Mouse (Mus musculus): Measurements from ENCODE around the gene Prdx6. TPM values are rescaled to one million over a fixed set of nuclear protein-coding genes. Genes with fewer than 3 reads are reported as not detected.
A peak's percentile ranks its signal among the peaks of the same experiment; 100 is the strongest.
"Not testable (repeated sequence)": the region's sequence is repeated elsewhere in the genome, so short reads cannot be mapped to it uniquely, and the experiment has no call there.

Gene Prdx6
- polyA plus RNA-seq, 1 experiment from 2014 or later, result 357 TPM

GRCm38 (mm10) chr1:161248685-161249084 lies 2.3 kb downstream of the Prdx6 start:
- Histone ChIP-seq H3K9ac (no peak overlapping the region), H3K27ac (no peak overlapping the region), H3K9me3 (no peaks in the 10 kb centered on the region), H3K27me3 (peaks cover 9% of the 10 kb centered on the region), H3K4me2 (peak overlapping the region; percentile 77), H3K36me3 (replicated peaks) (peaks cover 32% of the 10 kb centered on the region), H3K4me1 (peaks cover 34% of the 10 kb centered on the region), H3K4me3 (replicated peaks) (peak overlapping the region; percentile 75)
- WGBS, result 67% methylated on average over 7 of the region's 7 CpGs
- ATAC-seq (ENCODE audit: low FRiP score), result no peak

GRCm38 (mm10) chr1:161247643-161248580 lies 3.1 kb downstream of the Prdx6 start:
- Histone ChIP-seq H3K9me3 (no peaks in the 10 kb centered on the region), H3K27ac (no peak overlapping the region), H3K36me3 (replicated peaks) (peaks cover 38% of the 10 kb centered on the region), H3K4me3 (replicated peaks) (no peak overlapping the region), H3K4me2 (peak overlapping the region; percentile 77), H3K4me1 (peaks cover 34% of the 10 kb centered on the region), H3K9ac (no peak overlapping the region), H3K27me3 (peaks cover 9% of the 10 kb centered on the region)
- ATAC-seq (ENCODE audit: low FRiP score), result no peak
- 82% methylated on average over 11 of the region's 11 CpGs for WGBS

- no peaks in the 10 kb centered on the region for H3K9me3 ChIP-seq
- peaks cover 6% of the 10 kb centered on the region for H3K27me3 ChIP-seq
- peaks cover 45% of the 10 kb centered on the region for H3K36me3 ChIP-seq (replicated peaks)
- no peak overlapping the region for H3K9ac ChIP-seq
- no peak for ATAC-seq (ENCODE audit: low FRiP score)
- H3K4me1 ChIP-seq, result peaks cover 34% of the 10 kb centered on the region
- 86% methylated on average over 3 of the region's 3 CpGs for WGBS
- H3K27ac ChIP-seq, result no peak overlapping the region
- H3K4me2 ChIP-seq, result no peak overlapping the region
- no peak overlapping the region for H3K4me3 ChIP-seq (replicated peaks)
Measured at GRCm38 (mm10) chr1:161247176-161247575, 3.8 kb downstream of the Prdx6 start.

- no peak overlapping the region for H3K4me2 ChIP-seq
- H3K9ac ChIP-seq, result no peak overlapping the region
- ATAC-seq (ENCODE audit: low FRiP score), result no peak
- H3K4me1 ChIP-seq, result no peaks in the 10 kb centered on the region
- H3K27me3 ChIP-seq, result no peaks in the 10 kb centered on the region
- 98% methylated on average over 4 of the region's 4 CpGs for WGBS
- H3K4me3 ChIP-seq (replicated peaks), result no peak overlapping the region
- no peaks in the 10 kb centered on the region for H3K9me3 ChIP-seq
- H3K36me3 ChIP-seq (replicated peaks), result peaks cover 54% of the 10 kb centered on the region
- no peak overlapping the region for H3K27ac ChIP-seq
Measured at GRCm38 (mm10) chr1:161237750-161238149, 13.3 kb downstream of the Prdx6 start.

- Histone ChIP-seq H3K27ac (no peak overlapping the region), H3K27me3 (no peaks in the 10 kb centered on the region), H3K4me1 (no peaks in the 10 kb centered on the region), H3K9me3 (no peaks in the 10 kb centered on the region), H3K9ac (no peak overlapping the region), H3K4me3 (replicated peaks) (no peak overlapping the region), H3K36me3 (replicated peaks) (peaks cover 49% of the 10 kb centered on the region), H3K4me2 (no peak overlapping the region)
- no peak for ATAC-seq (ENCODE audit: low FRiP score)
- 96% methylated on average over 7 of the region's 7 CpGs for WGBS
Measured at GRCm38 (mm10) chr1:161237339-161237738, 13.7 kb downstream of the Prdx6 start.

- no peaks in the 10 kb centered on the region for H3K4me1 ChIP-seq
- no peak for ATAC-seq (ENCODE audit: low FRiP score)
- H3K27ac ChIP-seq, result no peak overlapping the region
- no peak overlapping the region for H3K9ac ChIP-seq
- no peak overlapping the region for H3K4me3 ChIP-seq (replicated peaks)
- 92% methylated on average over 13 of the region's 13 CpGs for WGBS
- no peaks in the 10 kb centered on the region for H3K9me3 ChIP-seq
- peaks cover 17% of the 10 kb centered on the region for H3K36me3 ChIP-seq (replicated peaks)
- no peak overlapping the region for H3K4me2 ChIP-seq
- H3K27me3 ChIP-seq, result no peaks in the 10 kb centered on the region
Measured at GRCm38 (mm10) chr1:161233226-161233839, 17.7 kb downstream of the Prdx6 start.

GRCm38 (mm10) chr1:161232181-161232580 lies 18.8 kb downstream of the Prdx6 start:
- H3K4me3 ChIP-seq (replicated peaks), result no peak overlapping the region
- no peaks in the 10 kb centered on the region for H3K27me3 ChIP-seq
- H3K27ac ChIP-seq, result no peak overlapping the region
- H3K9me3 ChIP-seq, result no peaks in the 10 kb centered on the region
- H3K9ac ChIP-seq, result no peak overlapping the region
- 0 out of 2 replicates have a peak, but pooled peaks cover 6% of the 10 kb centered on the region for H3K36me3 ChIP-seq (replicated peaks)
- H3K4me2 ChIP-seq, result no peak overlapping the region
- 91% methylated on average over 5 of the region's 5 CpGs for whole genome bisulfite sequencing
- H3K4me1 ChIP-seq, result no peaks in the 10 kb centered on the region
- no peak for ATAC-seq (ENCODE audit: low FRiP score)

- H3K9ac ChIP-seq, result no peak overlapping the region
- H3K4me1 ChIP-seq, result peaks cover 5% of the 10 kb centered on the region; the same call in 1 of the 2 replicates
- no peak overlapping the region for H3K27ac ChIP-seq
- WGBS, result 56% methylated on average over 5 of the region's 5 CpGs
- no peaks in the 10 kb centered on the region for H3K36me3 ChIP-seq (replicated peaks)
- no peak overlapping the region for H3K4me2 ChIP-seq
- ATAC-seq (ENCODE audit: low FRiP score), result no peak
- no peaks in the 10 kb centered on the region for H3K27me3 ChIP-seq
- H3K4me3 ChIP-seq (replicated peaks), result no peak overlapping the region
- no peaks in the 10 kb centered on the region for H3K9me3 ChIP-seq
Measured at GRCm38 (mm10) chr1:161224837-161225236, 26.2 kb downstream of the Prdx6 start.

GRCm38 (mm10) chr1:161219816-161220215 lies 31.2 kb downstream of the Prdx6 start:
- H3K4me2 ChIP-seq, result no peak overlapping the region
- no peak for ATAC-seq (ENCODE audit: low FRiP score)
- no peak overlapping the region for H3K9ac ChIP-seq
- no peaks in the 10 kb centered on the region for H3K27me3 ChIP-seq
- H3K27ac ChIP-seq, result no peak overlapping the region
- no peak overlapping the region for H3K4me3 ChIP-seq (replicated peaks)
- H3K9me3 ChIP-seq, result no peaks in the 10 kb centered on the region
- H3K36me3 ChIP-seq (replicated peaks), result no peaks in the 10 kb centered on the region
- 80% methylated on average over 3 of the region's 3 CpGs for WGBS
- peaks cover 5% of the 10 kb centered on the region; the same call in 1 of the 2 replicates for H3K4me1 ChIP-seq

- WGBS, result 37% methylated on average over 4 of the region's 4 CpGs
Measured at GRCm38 (mm10) chr1:161214465-161214864, 36.6 kb downstream of the Prdx6 start.

GRCm38 (mm10) chr1:161199856-161200255 lies 51.2 kb downstream of the Prdx6 start:
- no peak for ATAC-seq (ENCODE audit: low FRiP score)
- no peak overlapping the region for H3K9ac ChIP-seq
- peaks cover 5% of the 10 kb centered on the region for H3K4me1 ChIP-seq
- no peaks in the 10 kb centered on the region for H3K9me3 ChIP-seq
- no peak overlapping the region for H3K4me3 ChIP-seq (replicated peaks)
- WGBS, result 83% methylated on average over 5 of the region's 5 CpGs
- no peaks in the 10 kb centered on the region for H3K36me3 ChIP-seq (replicated peaks)
- H3K27ac ChIP-seq, result no peak overlapping the region
- H3K27me3 ChIP-seq, result no peaks in the 10 kb centered on the region
- H3K4me2 ChIP-seq, result no peak overlapping the region

More at GRCm38 (mm10) chr1:161214465-161214864, 36.6 kb downstream of the Prdx6 start:
- no peak overlapping the region for H3K4me3 ChIP-seq (replicated peaks)
- no peak overlapping the region for H3K4me2 ChIP-seq
- H3K9me3 ChIP-seq, result no peaks in the 10 kb centered on the region
- H3K4me1 ChIP-seq, result no peaks in the 10 kb centered on the region
- H3K27ac ChIP-seq, result no peak overlapping the region
- no peak for ATAC-seq (ENCODE audit: low FRiP score)
- no peak overlapping the region for H3K9ac ChIP-seq
- no peaks in the 10 kb centered on the region for H3K36me3 ChIP-seq (replicated peaks)
- no peaks in the 10 kb centered on the region for H3K27me3 ChIP-seq

- not testable (repeated sequence) for H3K27ac ChIP-seq; H3K9me3 ChIP-seq; H3K4me1 ChIP-seq; H3K27me3 ChIP-seq; H3K9ac ChIP-seq; H3K36me3 ChIP-seq (replicated peaks); H3K4me3 ChIP-seq (replicated peaks)
- 51% methylated on average over 11 of the region's 11 CpGs for WGBS
- ATAC-seq (ENCODE audit: low FRiP score), result peak; percentile 1; the same call in 1 of the 2 replicates
- H3K4me2 ChIP-seq, result peak overlapping the region; percentile 52
Measured at GRCm38 (mm10) chr1:161196364-161196763, 54.7 kb downstream of the Prdx6 start.

Data from forebrain, embryonic 12.5 days (tissue).